Mouse (Mus musculus): ENCODE data around the gene Tiam1.

GRCm38 (mm10) chr16:89825875-89826274 is 317.7 kb downstream of the Tiam1 start:
- no peak for TF ChIP-seq CTCF (IDR thresholded peaks at IDR 0.05)
- no peak for TF ChIP-seq EP300 (IDR thresholded peaks at IDR 0.05)
